Mouse (Mus musculus) liver, embryonic 11.5 days (tissue): ENCODE data around the gene Atg4d. TPM values are rescaled to one million over a fixed set of nuclear protein-coding genes. Genes with fewer than 3 reads are reported as not detected.
"Not testable (repeated sequence)": the region's sequence is repeated elsewhere in the genome, so short reads cannot be mapped to it uniquely, and the experiment has no call there.

ENCODE experiments used
- ATAC-seq: fragments of 200-750 bp; cut with Nextera tagmentation; replicated peaks from 2 replicates; pipeline ENCODE4 v1.8.0; 2017; ENCODE audit warnings: moderate number of reproducible peaks, mild to moderate bottlenecking, moderate TSS enrichment, moderate library complexity; ENCODE audit not compliant: low FRiP score
- DNase-seq: peaks from one replicate; pipeline ENCODE4 v3.0.0-alpha.2; 2017; ENCODE audit warnings: low spot score
- H3K27ac ChIP-seq: fragments of 300-500 bp; sonication (generic); 2 replicates; pipeline ENCODE4 v1.5.1; 2014; ENCODE audit warnings: mild to moderate bottlenecking, low read depth, low read length, control low read depth
- H3K27me3 ChIP-seq: fragments of 300-500 bp; sonication (generic); replicated peaks from 2 replicates; pipeline ENCODE4 v1.6.1; 2014; ENCODE audit warnings: low read length, mixed read lengths; ENCODE audit not compliant: control insufficient read depth, insufficient read depth
- H3K36me3 ChIP-seq: fragments of 300-500 bp; sonication (generic); 2 replicates; pipeline ENCODE4 v1.6.1; 2014; ENCODE audit warnings: mild to moderate bottlenecking, low read length, moderate library complexity, mixed read lengths; ENCODE audit not compliant: control insufficient read depth, insufficient read depth
- H3K4me1 ChIP-seq: fragments of 300-500 bp; sonication (generic); replicated peaks from 2 replicates; pipeline ENCODE4 v1.6.1; 2014; ENCODE audit warnings: low read length, mixed read lengths; ENCODE audit not compliant: control insufficient read depth, insufficient read depth
- H3K4me2 ChIP-seq: fragments of 300-500 bp; sonication (generic); 2 replicates; pipeline ENCODE4 v1.6.1; 2014; ENCODE audit warnings: mild to moderate bottlenecking, control low read depth, moderate library complexity
- H3K4me3 ChIP-seq: fragments of 300-500 bp; sonication (generic); 2 replicates; pipeline ENCODE4 v1.5.1; 2014; ENCODE audit warnings: low read depth, low read length, control low read depth
- H3K9ac ChIP-seq: fragments of 300-500 bp; sonication (generic); 2 replicates; pipeline ENCODE4 v1.6.1; 2014; ENCODE audit warnings: low read depth, low read length, control low read depth
- H3K9me3 ChIP-seq: fragments of 300-500 bp; sonication (generic); 2 replicates; pipeline ENCODE4 v1.6.1; 2016; ENCODE audit warnings: low read length, inconsistent platforms, mixed read lengths; ENCODE audit not compliant: control insufficient read depth
- WGBS: fragments of 180-500 bp; shearing (Covaris S2); extraction: QIAGEN DNeasy Blood & Tissue Kit; methylation state at CpG from one replicate; pipeline ENCODE4 v1.1.7; 2014; 5-methylcytosine and 5-hydroxymethylcytosine counted together
- polyA plus RNA-seq: library from polyadenylated mRNA; unstranded; fragments of >200 nt; fragmentation: Nextera tagmentation; extraction: Ambion mirVana; gene quantifications from 2 replicates; pipeline ENCODE4 v1.2.1, GENCODE M21; 2014

Gene Atg4d
- polyA plus RNA-seq, 1 experiment from 2014 or later, result 57.0 TPM

- peak; percentile 79 for ATAC-seq
- WGBS, result under 1% methylated on average over 59 of the region's 59 CpGs
- peak within 1 kb of the TSS; percentile 90 for H3K27ac ChIP-seq
- H3K4me3 ChIP-seq, result peak within 1 kb of the TSS; percentile 89
- H3K9me3 ChIP-seq, result no peaks in the 10 kb centered on the region
- H3K4me1 ChIP-seq, result peaks cover 30% of the 10 kb centered on the region
- peaks cover 20% of the 10 kb centered on the region for H3K36me3 ChIP-seq
- peak within 1 kb of the TSS; percentile 92 for H3K9ac ChIP-seq
- DNase-seq, result peak; percentile 98
- no peaks in the 10 kb centered on the region for H3K27me3 ChIP-seq
- H3K4me2 ChIP-seq, result peak within 1 kb of the TSS; percentile 83
Measured at GRCm38 (mm10) chr9:21287571-21288402, 22.7 kb downstream of the Atg4d start, which contains the start of gene Kri1. Gene Kri1, minus strand, starts transcription at chr9:21287969.

GRCm38 (mm10) chr9:21288404-21289336 lies 23.6 kb downstream of the Atg4d start:
- H3K9ac ChIP-seq, result peak overlapping the region; percentile 92
- H3K36me3 ChIP-seq, result peaks cover 16% of the 10 kb centered on the region
- H3K27ac ChIP-seq, result peak overlapping the region; percentile 90
- peak overlapping the region; percentile 83 for H3K4me2 ChIP-seq
- DNase-seq (no peak), ATAC-seq (no peak)
- peak overlapping the region; percentile 89 for H3K4me3 ChIP-seq
- peaks cover 30% of the 10 kb centered on the region for H3K4me1 ChIP-seq
- no peaks in the 10 kb centered on the region for H3K27me3 ChIP-seq
- WGBS, result 55% methylated on average over 13 of the region's 13 CpGs
- H3K9me3 ChIP-seq, result no peaks in the 10 kb centered on the region

GRCm38 (mm10) chr9:21289337-21289671 lies 24.2 kb downstream of the Atg4d start:
- no peak for DNase-seq
- Histone ChIP-seq H3K4me3 (peak overlapping the region; percentile 89), H3K27me3 (no peaks in the 10 kb centered on the region), H3K27ac (peak overlapping the region; percentile 90; the same call in 1 of the 2 replicates), H3K9me3 (no peaks in the 10 kb centered on the region), H3K36me3 (peaks cover 13% of the 10 kb centered on the region), H3K9ac (peak overlapping the region; percentile 92), H3K4me1 (peaks cover 30% of the 10 kb centered on the region), H3K4me2 (peak overlapping the region; percentile 83)
- ATAC-seq, result no peak
- WGBS, result 80% methylated on average over 2 of the region's 2 CpGs

GRCm38 (mm10) chr9:21290589-21290988 lies 25.5 kb downstream of the Atg4d start:
- Histone ChIP-seq H3K4me3 (peak overlapping the region; percentile 89), H3K27ac (peak overlapping the region; percentile 89), H3K4me2 (peak overlapping the region; percentile 83), H3K9ac (peak overlapping the region; percentile 92), H3K36me3 (peaks cover 7% of the 10 kb centered on the region), H3K9me3 (no peaks in the 10 kb centered on the region), H3K4me1 (peaks cover 28% of the 10 kb centered on the region), H3K27me3 (no peaks in the 10 kb centered on the region)
- WGBS, result 1% methylated on average over 20 of the region's 20 CpGs
- ATAC-seq (peak; percentile 8), DNase-seq (no peak)

- H3K9me3 ChIP-seq, result no peaks in the 10 kb centered on the region
- peaks cover 28% of the 10 kb centered on the region for H3K4me1 ChIP-seq
- DNase-seq (peak; percentile 100), ATAC-seq (peak; percentile 90)
- under 1% methylated on average over 50 of the region's 51 CpGs for WGBS
- H3K4me3 ChIP-seq, result peak within 1 kb of the TSS; percentile 89
- H3K27me3 ChIP-seq, result no peaks in the 10 kb centered on the region
- H3K9ac ChIP-seq, result peak within 1 kb of the TSS; percentile 92
- 0 out of 2 replicates have a peak, but pooled peaks cover 4% of the 10 kb centered on the region for H3K36me3 ChIP-seq
- peak within 1 kb of the TSS; percentile 89 for H3K27ac ChIP-seq
- H3K4me2 ChIP-seq, result peak within 1 kb of the TSS; percentile 83
Measured at GRCm38 (mm10) chr9:21291022-21291787, 26.1 kb downstream of the Atg4d start, which contains the start of gene Cdkn2d. Gene Cdkn2d, minus strand, starts transcription at chr9:21291407.

- Histone ChIP-seq H3K4me3 (peak overlapping the region; percentile 45), H3K27ac (peak overlapping the region; percentile 89), H3K9ac (peak overlapping the region; percentile 75), H3K4me1 (peaks cover 21% of the 10 kb centered on the region), H3K4me2 (peak overlapping the region; percentile 53)
- not testable (repeated sequence) for ATAC-seq, H3K9me3 ChIP-seq, H3K36me3 ChIP-seq, H3K27me3 ChIP-seq, DNase-seq
- WGBS, result 13% methylated on average over 7 of the region's 7 CpGs
Measured at GRCm38 (mm10) chr9:21291868-21292267, 26.8 kb downstream of the Atg4d start.

GRCm38 (mm10) chr9:21292271-21292670 lies 27.2 kb downstream of the Atg4d start:
- Histone ChIP-seq H3K27me3 (no peaks in the 10 kb centered on the region), H3K4me2 (peak overlapping the region; percentile 53), H3K36me3 (0 out of 2 replicates have a peak, but pooled peaks cover 4% of the 10 kb centered on the region), H3K4me3 (no peak overlapping the region), H3K27ac (0 out of 2 replicates have a peak overlapping the region, but pooled peaks have one; percentile 36), H3K9ac (peak overlapping the region; percentile 75), H3K9me3 (no peaks in the 10 kb centered on the region), H3K4me1 (peaks cover 17% of the 10 kb centered on the region)
- 80% methylated on average over 3 of the region's 3 CpGs for WGBS
- ATAC-seq, result no peak
- no peak for DNase-seq

GRCm38 (mm10) chr9:21299014-21299413 lies 33.9 kb downstream of the Atg4d start:
- H3K4me1 ChIP-seq, result no peaks in the 10 kb centered on the region
- no peak overlapping the region for H3K9ac ChIP-seq
- ATAC-seq, result no peak
- no peak overlapping the region for H3K4me3 ChIP-seq
- no peaks in the 10 kb centered on the region for H3K36me3 ChIP-seq
- DNase-seq, result no peak
- H3K9me3 ChIP-seq, result no peaks in the 10 kb centered on the region
- H3K27me3 ChIP-seq, result no peaks in the 10 kb centered on the region
- 83% methylated on average over 10 of the region's 10 CpGs for WGBS
- no peak overlapping the region for H3K27ac ChIP-seq
- no peak overlapping the region for H3K4me2 ChIP-seq
